Mouse (Mus musculus) ES-Bruce4 (cell line): ENCODE measurements around the gene Tbc1d9b.

Experiments used
- CTCF ChIP-seq: IDR thresholded peaks from one replicate; pipeline ENCODE4 v1.8.1; 2011; ENCODE audit warnings: low read depth, low read length
- EP300 ChIP-seq: IDR thresholded peaks from 2 replicates; pipeline ENCODE4 v1.6.1; 2011; ENCODE audit warnings: low read depth, low read length; ENCODE audit not compliant: insufficient read depth
- POLR2A ChIP-seq: IDR thresholded peaks from one replicate; pipeline ENCODE4 v1.8.1; 2011; ENCODE audit warnings: low read length; ENCODE audit not compliant: insufficient read depth

- TF ChIP-seq EP300 (no peak), CTCF (no peak), POLR2A (no peak)
These were observed 88.6 kb downstream of the Tbc1d9b start for GRCm38 (mm10) chr11:50219833-50220232.
